Comparison of ENCODE assay signal across 8 mouse cellular contexts in the genomic region with DNA sequence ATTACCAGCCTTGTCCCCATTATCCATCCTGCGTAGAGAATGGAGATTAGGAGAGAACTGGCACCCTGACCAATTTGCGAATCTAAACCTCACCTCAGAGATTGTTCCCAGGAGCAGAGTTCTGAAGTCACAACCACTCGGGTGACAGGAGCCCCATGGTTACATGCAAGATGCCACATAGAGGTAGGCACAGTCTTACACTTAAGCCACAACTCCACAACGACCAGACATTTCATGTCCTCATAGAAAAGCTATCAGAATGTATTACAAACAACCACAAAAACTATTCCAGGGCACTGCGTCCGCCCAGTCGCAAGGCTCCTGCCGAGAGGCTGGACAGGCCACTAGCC. TPM values are rescaled to one million over a fixed set of nuclear protein-coding genes. Genes with fewer than 3 reads are reported as not detected.
DNase-seq lines count a peak whose midpoint lies in the region; ATAC-seq and TF ChIP-seq lines count a peak whose summit lies in the region.

No protein-coding gene starts in this region.

- peak overlapping the region; percentile 64 for H3K4me2 ChIP-seq in heart, postnatal 0 days (ENCODE audit: low read depth, low read length)
- peak overlapping the region; percentile 73 for H3K4me2 ChIP-seq in hindbrain, embryonic 13.5 days
- H3K4me2 ChIP-seq in midbrain, embryonic 14.5 days (ENCODE audit: low read length) = peak overlapping the region; percentile 61

- under 1% methylated on average over 8 of the region's 8 CpGs for WGBS in heart, postnatal 0 days
- WGBS in hindbrain, embryonic 13.5 days = 2% methylated on average over 8 of the region's 8 CpGs
- under 1% methylated on average over 8 of the region's 8 CpGs for WGBS in midbrain, embryonic 14.5 days

- H3K36me3 ChIP-seq in heart, postnatal 0 days (replicated peaks; ENCODE audit: control insufficient read depth, insufficient read depth, low read length) = peaks cover 26% of the 10 kb centered on the region
- peaks cover 20% of the 10 kb centered on the region for H3K36me3 ChIP-seq in hindbrain, embryonic 13.5 days
- peaks cover 23% of the 10 kb centered on the region for H3K36me3 ChIP-seq in midbrain, embryonic 14.5 days (ENCODE audit: control insufficient read depth, insufficient read depth, low read length)

- peaks cover 21% of the 10 kb centered on the region for H3K4me1 ChIP-seq in heart, postnatal 0 days (ENCODE audit: control insufficient read depth, insufficient read depth)
- H3K4me1 ChIP-seq in brown adipose tissue, adult 24 weeks (ENCODE audit: control insufficient read depth, insufficient read depth, insufficient read length, low read length) = peaks cover 3% of the 10 kb centered on the region
- peaks cover 21% of the 10 kb centered on the region for H3K4me1 ChIP-seq in hindbrain, embryonic 13.5 days (replicated peaks)
- H3K4me1 ChIP-seq in midbrain, embryonic 14.5 days (ENCODE audit: control insufficient read depth, insufficient read depth, low read length) = peaks cover 14% of the 10 kb centered on the region; the same call in 1 of the 2 replicates

- no peak for DNase-seq in heart, postnatal 0 days (ENCODE audit: low spot score)
- DNase-seq in heart, adult 9 months (ENCODE audit: low spot score in 2 of 2) = no peak
- no peak for DNase-seq in midbrain, embryonic 14.5 days
- DNase-seq in adrenal gland, postnatal 14 days = no peak
- DNase-seq in ovary, postnatal 14 days (ENCODE audit: low spot score) = no peak
- no peak for DNase-seq in gastrocnemius, postnatal 25 days

- no peaks in the 10 kb centered on the region for H3K27me3 ChIP-seq in heart, postnatal 0 days (ENCODE audit: control insufficient read depth, insufficient read depth, low read length)
- no peaks in the 10 kb centered on the region for H3K27me3 ChIP-seq in hindbrain, embryonic 13.5 days
- H3K27me3 ChIP-seq in midbrain, embryonic 14.5 days (ENCODE audit: control insufficient read depth, insufficient read depth, low read length) = no peaks in the 10 kb centered on the region

- peak overlapping the region; percentile 90 for H3K4me3 ChIP-seq in heart, postnatal 0 days (ENCODE audit: low read depth, low read length)
- peak overlapping the region; percentile 80 for H3K4me3 ChIP-seq in brown adipose tissue, adult 24 weeks (ENCODE audit: insufficient read depth, low read depth, low read length)
- H3K4me3 ChIP-seq in hindbrain, embryonic 13.5 days = peak overlapping the region; percentile 83
- H3K4me3 ChIP-seq in midbrain, embryonic 14.5 days (replicated peaks; ENCODE audit: low read depth, low read length) = peak overlapping the region; percentile 85

- 0 out of 2 replicates have a peak, but pooled peaks cover 3% of the 10 kb centered on the region for H3K9me3 ChIP-seq in heart, postnatal 0 days (replicated peaks; ENCODE audit: control insufficient read depth, low read length)
- H3K9me3 ChIP-seq in hindbrain, embryonic 13.5 days = no peaks in the 10 kb centered on the region
- no peaks in the 10 kb centered on the region for H3K9me3 ChIP-seq in midbrain, embryonic 14.5 days (ENCODE audit: control insufficient read depth, low read length)

- no peak for TF ChIP-seq CTCF in heart, postnatal 0 days (IDR thresholded peaks at IDR 0.05; ENCODE audit: low read depth)

- peak overlapping the region; percentile 91 for H3K9ac ChIP-seq in heart, postnatal 0 days (replicated peaks; ENCODE audit: low read depth, low read length)
- peak overlapping the region; percentile 87 for H3K9ac ChIP-seq in hindbrain, embryonic 13.5 days
- H3K9ac ChIP-seq in midbrain, embryonic 14.5 days (replicated peaks; ENCODE audit: low read length) = peak overlapping the region; percentile 85

- H3K27ac ChIP-seq in heart, postnatal 0 days (ENCODE audit: low read depth) = peak overlapping the region; percentile 99
- peak overlapping the region; percentile 74 for H3K27ac ChIP-seq in brown adipose tissue, adult 24 weeks (replicated peaks; ENCODE audit: low read depth, low read length)
- peak overlapping the region; percentile 89 for H3K27ac ChIP-seq in hindbrain, embryonic 13.5 days
- peak overlapping the region; percentile 90 for H3K27ac ChIP-seq in midbrain, embryonic 14.5 days (replicated peaks; ENCODE audit: low read depth, low read length)

- no peak for TF ChIP-seq EP300 in heart, postnatal 0 days (IDR thresholded peaks at IDR 0.05; ENCODE audit: low read depth)

- peak; percentile 10 for ATAC-seq in heart, postnatal 0 days (ENCODE audit: insufficient read depth, low read depth)
- no peak for ATAC-seq in hindbrain, embryonic 13.5 days (ENCODE audit: low FRiP score)
- no peak; the same call in 1 of the 2 replicates for ATAC-seq in midbrain, embryonic 14.5 days (ENCODE audit: low FRiP score, low TSS enrichment)

RNA-seq across cellular contexts. Expression of a gene that starts 0.4 kb away (rescaled TPM):
- 38.3 and 39.3 TPM in 2 replicates for total RNA-seq in heart, postnatal 0 days (2014; rRNA removed; ENCODE audit: low replicate concordance)
- polyA plus RNA-seq in heart, postnatal 0 days (2015; fragmentation: Nextera tagmentation; extraction: Ambion mirVana) = 9.5 and 13.6 TPM in 2 replicates
- 2.4 and 4.0 TPM in 2 replicates for polyA plus RNA-seq in brown adipose tissue, adult 24 weeks (2012; ENCODE audit: insufficient read depth, insufficient read length, missing spikeins)
- polyA plus RNA-seq in hindbrain, embryonic 13.5 days (2015; fragmentation: Nextera tagmentation; extraction: Ambion mirVana) = 5.5 and 8.0 TPM in 2 replicates
- polyA plus RNA-seq in midbrain, embryonic 14.5 days (2014; fragmentation: Nextera tagmentation; extraction: Ambion mirVana) = 3.3 and 5.5 TPM in 2 replicates
- total RNA-seq in adrenal gland, postnatal 14 days (2021) = 15.2 and 16.4 TPM in 2 replicates
- total RNA-seq in gastrocnemius, postnatal 25 days (2021) = 10 to 100 TPM; 19.1 to 23.4 TPM

RNA-seq across cellular contexts. Expression of a gene that starts 29.4 kb away (rescaled TPM):
- total RNA-seq in heart, postnatal 0 days (2014; rRNA removed; ENCODE audit: low replicate concordance) = 2.0 and 3.2 TPM in 2 replicates
- polyA plus RNA-seq in heart, postnatal 0 days (2015; fragmentation: Nextera tagmentation; extraction: Ambion mirVana) = 5.4 and 5.5 TPM in 2 replicates
- 5.3 and 7.3 TPM in 2 replicates for polyA plus RNA-seq in brown adipose tissue, adult 24 weeks (2012; ENCODE audit: insufficient read depth, insufficient read length, missing spikeins)
- polyA plus RNA-seq in hindbrain, embryonic 13.5 days (2015; fragmentation: Nextera tagmentation; extraction: Ambion mirVana) = 17.5 and 18.4 TPM in 2 replicates
- polyA plus RNA-seq in midbrain, embryonic 14.5 days (2014; fragmentation: Nextera tagmentation; extraction: Ambion mirVana) = 16.3 and 22.1 TPM in 2 replicates
- 10.1 and 12.4 TPM in 2 replicates for total RNA-seq in adrenal gland, postnatal 14 days (2021)
- 1 to 10 TPM; 4.5 to 5.9 TPM for total RNA-seq in gastrocnemius, postnatal 25 days (2021)
